Mouse (Mus musculus): ENCODE measurements around the gene Spaar. TPM values are rescaled to one million over a fixed set of nuclear protein-coding genes. Genes with fewer than 3 reads are reported as not detected.

Spaar gene
- polyA plus RNA-seq, 1 experiment from 2014 or later = 0.08 TPM

GRCm38 (mm10) chr4:43724764-43725163 lies 5.1 kb upstream of the Spaar start:
- Histone ChIP-seq H3K4me1 (ENCODE audit: control insufficient read depth, insufficient read depth, low read length) (no peaks in the 10 kb centered on the region), H3K4me3 (ENCODE audit: low read depth, low read length) (no peak overlapping the region), H3K36me3 (replicated peaks; ENCODE audit: control insufficient read depth, insufficient read depth, low read depth, low read length) (no peaks in the 10 kb centered on the region), H3K27ac (replicated peaks; ENCODE audit: low read depth, low read length) (no peak overlapping the region), H3K9me3 (replicated peaks; ENCODE audit: control insufficient read depth, low read length) (no peaks in the 10 kb centered on the region), H3K9ac (replicated peaks; ENCODE audit: low read length) (no peak overlapping the region), H3K27me3 (ENCODE audit: control insufficient read depth, insufficient read depth, low read length) (no peaks in the 10 kb centered on the region), H3K4me2 (ENCODE audit: low read depth, low read length) (no peak overlapping the region)
- ATAC-seq (replicated peaks; ENCODE audit: insufficient number of reproducible peaks, low FRiP score, low TSS enrichment, low read depth) (no peak), DNase-seq (ENCODE audit: low spot score) (peak; percentile 69)
- WGBS = 23% methylated on average over 1 of the region's 1 CpGs

- no peaks in the 10 kb centered on the region for H3K36me3 ChIP-seq (replicated peaks; ENCODE audit: control insufficient read depth, insufficient read depth, low read depth, low read length)
- DNase-seq (ENCODE audit: low spot score) (no peak), ATAC-seq (replicated peaks; ENCODE audit: insufficient number of reproducible peaks, low FRiP score, low TSS enrichment, low read depth) (no peak)
- H3K27ac ChIP-seq (replicated peaks; ENCODE audit: low read depth, low read length) = no peak overlapping the region
- H3K4me3 ChIP-seq (ENCODE audit: low read depth, low read length) = no peak overlapping the region
- no peaks in the 10 kb centered on the region for H3K9me3 ChIP-seq (replicated peaks; ENCODE audit: control insufficient read depth, low read length)
- H3K4me2 ChIP-seq (ENCODE audit: low read depth, low read length) = no peak overlapping the region
- H3K27me3 ChIP-seq (ENCODE audit: control insufficient read depth, insufficient read depth, low read length) = no peaks in the 10 kb centered on the region
- no peaks in the 10 kb centered on the region for H3K4me1 ChIP-seq (ENCODE audit: control insufficient read depth, insufficient read depth, low read length)
- H3K9ac ChIP-seq (replicated peaks; ENCODE audit: low read length) = no peak overlapping the region
- 64% methylated on average over 12 of the region's 12 CpGs for WGBS
Observed at GRCm38 (mm10) chr4:43726228-43726993, 3.4 kb upstream of the Spaar start.

GRCm38 (mm10) chr4:43726995-43727394 lies 2.8 kb upstream of the Spaar start, which contains the start of gene Hrct1:
Hrct1 (plus strand) TSS chr4:43727188.
- DNase-seq (ENCODE audit: low spot score) (no peak), ATAC-seq (replicated peaks; ENCODE audit: insufficient number of reproducible peaks, low FRiP score, low TSS enrichment, low read depth) (no peak)
- H3K27me3 ChIP-seq (ENCODE audit: control insufficient read depth, insufficient read depth, low read length) = no peaks in the 10 kb centered on the region
- H3K36me3 ChIP-seq (replicated peaks; ENCODE audit: control insufficient read depth, insufficient read depth, low read depth, low read length) = no peaks in the 10 kb centered on the region
- H3K4me2 ChIP-seq (ENCODE audit: low read depth, low read length) = no peak within 1 kb of the TSS
- no peak within 1 kb of the TSS for H3K27ac ChIP-seq (replicated peaks; ENCODE audit: low read depth, low read length)
- H3K9me3 ChIP-seq (replicated peaks; ENCODE audit: control insufficient read depth, low read length) = no peaks in the 10 kb centered on the region
- no peaks in the 10 kb centered on the region for H3K4me1 ChIP-seq (ENCODE audit: control insufficient read depth, insufficient read depth, low read length)
- 32% methylated on average over 3 of the region's 3 CpGs for WGBS
- H3K9ac ChIP-seq (replicated peaks; ENCODE audit: low read length) = no peak within 1 kb of the TSS
- H3K4me3 ChIP-seq (ENCODE audit: low read depth, low read length) = no peak within 1 kb of the TSS

GRCm38 (mm10) chr4:43727718-43728575 lies 1.9 kb upstream of the Spaar start:
- H3K36me3 ChIP-seq (replicated peaks; ENCODE audit: control insufficient read depth, insufficient read depth, low read depth, low read length) = no peaks in the 10 kb centered on the region
- DNase-seq (ENCODE audit: low spot score) = no peak
- no peak overlapping the region for H3K9ac ChIP-seq (replicated peaks; ENCODE audit: low read length)
- ATAC-seq (replicated peaks; ENCODE audit: insufficient number of reproducible peaks, low FRiP score, low TSS enrichment, low read depth) = no peak
- no peaks in the 10 kb centered on the region for H3K9me3 ChIP-seq (replicated peaks; ENCODE audit: control insufficient read depth, low read length)
- H3K27ac ChIP-seq (replicated peaks; ENCODE audit: low read depth, low read length) = no peak overlapping the region
- H3K4me1 ChIP-seq (ENCODE audit: control insufficient read depth, insufficient read depth, low read length) = no peaks in the 10 kb centered on the region
- H3K27me3 ChIP-seq (ENCODE audit: control insufficient read depth, insufficient read depth, low read length) = no peaks in the 10 kb centered on the region
- WGBS = 76% methylated on average over 7 of the region's 7 CpGs
- H3K4me3 ChIP-seq (ENCODE audit: low read depth, low read length) = no peak overlapping the region
- no peak overlapping the region for H3K4me2 ChIP-seq (ENCODE audit: low read depth, low read length)

GRCm38 (mm10) chr4:43728576-43728954 lies 1.3 kb upstream of the Spaar start:
- Histone ChIP-seq H3K9me3 (replicated peaks; ENCODE audit: control insufficient read depth, low read length) (no peaks in the 10 kb centered on the region), H3K36me3 (replicated peaks; ENCODE audit: control insufficient read depth, insufficient read depth, low read depth, low read length) (no peaks in the 10 kb centered on the region), H3K9ac (replicated peaks; ENCODE audit: low read length) (no peak overlapping the region), H3K4me3 (ENCODE audit: low read depth, low read length) (no peak overlapping the region), H3K27me3 (ENCODE audit: control insufficient read depth, insufficient read depth, low read length) (no peaks in the 10 kb centered on the region), H3K27ac (replicated peaks; ENCODE audit: low read depth, low read length) (no peak overlapping the region), H3K4me2 (ENCODE audit: low read depth, low read length) (no peak overlapping the region), H3K4me1 (ENCODE audit: control insufficient read depth, insufficient read depth, low read length) (no peaks in the 10 kb centered on the region)
- ATAC-seq (replicated peaks; ENCODE audit: insufficient number of reproducible peaks, low FRiP score, low TSS enrichment, low read depth) (no peak), DNase-seq (ENCODE audit: low spot score) (no peak)
- WGBS = 52% methylated on average over 5 of the region's 5 CpGs

DNA sequence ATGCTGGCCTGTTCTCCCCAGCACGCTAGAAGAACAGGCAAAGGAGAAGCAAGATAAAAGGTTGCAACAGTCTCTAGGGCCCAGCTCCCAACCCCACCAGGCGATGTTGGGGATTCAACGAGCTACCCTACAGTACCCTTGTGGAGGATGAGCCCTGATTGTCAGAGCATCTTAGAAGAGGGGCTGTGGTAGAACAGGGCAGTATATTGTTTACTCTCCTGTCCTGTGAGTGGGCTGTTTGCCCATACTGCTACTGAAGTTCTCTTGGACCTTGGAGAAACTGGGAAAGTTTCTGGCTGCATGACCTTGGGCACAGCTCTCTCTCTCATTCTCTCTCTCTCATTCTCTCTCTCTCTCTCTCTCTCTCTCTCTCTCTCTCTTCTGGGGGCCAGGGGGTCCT lies 708 bp upstream of the Spaar start:
- Histone ChIP-seq H3K4me3 (ENCODE audit: low read depth, low read length) (no peak overlapping the region), H3K27ac (replicated peaks; ENCODE audit: low read depth, low read length) (no peak overlapping the region), H3K9me3 (replicated peaks; ENCODE audit: control insufficient read depth, low read length) (no peaks in the 10 kb centered on the region), H3K9ac (replicated peaks; ENCODE audit: low read length) (no peak overlapping the region), H3K27me3 (ENCODE audit: control insufficient read depth, insufficient read depth, low read length) (no peaks in the 10 kb centered on the region), H3K36me3 (replicated peaks; ENCODE audit: control insufficient read depth, insufficient read depth, low read depth, low read length) (no peaks in the 10 kb centered on the region), H3K4me2 (ENCODE audit: low read depth, low read length) (no peak overlapping the region), H3K4me1 (ENCODE audit: control insufficient read depth, insufficient read depth, low read length) (no peaks in the 10 kb centered on the region)
- ATAC-seq (replicated peaks; ENCODE audit: insufficient number of reproducible peaks, low FRiP score, low TSS enrichment, low read depth) (no peak), DNase-seq (ENCODE audit: low spot score) (no peak)
- 70% methylated on average over 3 of the region's 3 CpGs for WGBS

GRCm38 (mm10) chr4:43730750-43731297 lies 990 bp downstream of the Spaar start:
- Histone ChIP-seq H3K9me3 (replicated peaks; ENCODE audit: control insufficient read depth, low read length) (no peaks in the 10 kb centered on the region), H3K4me2 (ENCODE audit: low read depth, low read length) (no peak overlapping the region), H3K27ac (replicated peaks; ENCODE audit: low read depth, low read length) (no peak overlapping the region), H3K4me1 (ENCODE audit: control insufficient read depth, insufficient read depth, low read length) (no peaks in the 10 kb centered on the region), H3K27me3 (ENCODE audit: control insufficient read depth, insufficient read depth, low read length) (no peaks in the 10 kb centered on the region), H3K36me3 (replicated peaks; ENCODE audit: control insufficient read depth, insufficient read depth, low read depth, low read length) (no peaks in the 10 kb centered on the region), H3K9ac (replicated peaks; ENCODE audit: low read length) (no peak overlapping the region), H3K4me3 (ENCODE audit: low read depth, low read length) (no peak overlapping the region)
- WGBS = 76% methylated on average over 21 of the region's 21 CpGs
- ATAC-seq (replicated peaks; ENCODE audit: insufficient number of reproducible peaks, low FRiP score, low TSS enrichment, low read depth) (no peak), DNase-seq (ENCODE audit: low spot score) (no peak)

DNA sequence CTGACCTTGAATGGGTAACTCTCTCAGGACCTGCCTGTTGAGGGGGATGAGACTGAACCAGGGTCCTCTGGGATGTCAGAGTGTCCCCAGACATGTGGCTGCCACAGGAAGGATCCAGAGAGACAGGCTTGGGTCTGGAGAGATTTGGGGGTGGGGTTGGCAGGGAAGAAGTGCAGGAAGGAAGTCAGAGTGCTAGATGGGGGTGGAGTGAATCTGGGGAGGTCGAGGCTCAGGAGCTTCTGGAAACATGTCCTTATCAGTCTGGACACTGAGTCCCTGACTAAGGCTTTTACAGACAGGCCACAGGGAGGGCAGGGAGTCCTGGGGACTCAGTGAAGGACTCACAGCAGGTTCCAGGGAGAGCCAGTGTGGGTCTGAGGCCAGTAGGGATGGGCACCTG lies 2.3 kb downstream of the Spaar start:
- no peak for DNase-seq (ENCODE audit: low spot score)
- ATAC-seq (replicated peaks; ENCODE audit: insufficient number of reproducible peaks, low FRiP score, low TSS enrichment, low read depth) = no peak
- H3K36me3 ChIP-seq (replicated peaks; ENCODE audit: control insufficient read depth, insufficient read depth, low read depth, low read length) = no peaks in the 10 kb centered on the region
- H3K4me1 ChIP-seq (ENCODE audit: control insufficient read depth, insufficient read depth, low read length) = no peaks in the 10 kb centered on the region
- 35% methylated on average over 1 of the region's 1 CpGs for WGBS
- no peak overlapping the region for H3K27ac ChIP-seq (replicated peaks; ENCODE audit: low read depth, low read length)
- H3K9ac ChIP-seq (replicated peaks; ENCODE audit: low read length) = no peak overlapping the region
- no peaks in the 10 kb centered on the region for H3K9me3 ChIP-seq (replicated peaks; ENCODE audit: control insufficient read depth, low read length)
- no peak overlapping the region for H3K4me2 ChIP-seq (ENCODE audit: low read depth, low read length)
- no peak overlapping the region for H3K4me3 ChIP-seq (ENCODE audit: low read depth, low read length)
- H3K27me3 ChIP-seq (ENCODE audit: control insufficient read depth, insufficient read depth, low read length) = no peaks in the 10 kb centered on the region
